Mouse (Mus musculus) heart, postnatal 0 days (tissue): ENCODE results near the gene Usp47.

ENCODE experiments used
- CTCF ChIP-seq: IDR thresholded peaks from 2 replicates; pipeline ENCODE4 v1.5.1; 2016; ENCODE audit warnings: antibody characterized with exemption, control low read depth, low read depth
- EP300 ChIP-seq: IDR thresholded peaks from 2 replicates; pipeline ENCODE4 v1.6.1; 2016; ENCODE audit warnings: antibody characterized with exemption, low read depth

- TF ChIP-seq CTCF (no peak), EP300 (no peak)
Observed at GRCm38 (mm10) chr7:112102933-112103332, 79.6 kb downstream of the Usp47 start.
